19 mouse cellular contexts compared by ENCODE assay signal in the genomic region with DNA sequence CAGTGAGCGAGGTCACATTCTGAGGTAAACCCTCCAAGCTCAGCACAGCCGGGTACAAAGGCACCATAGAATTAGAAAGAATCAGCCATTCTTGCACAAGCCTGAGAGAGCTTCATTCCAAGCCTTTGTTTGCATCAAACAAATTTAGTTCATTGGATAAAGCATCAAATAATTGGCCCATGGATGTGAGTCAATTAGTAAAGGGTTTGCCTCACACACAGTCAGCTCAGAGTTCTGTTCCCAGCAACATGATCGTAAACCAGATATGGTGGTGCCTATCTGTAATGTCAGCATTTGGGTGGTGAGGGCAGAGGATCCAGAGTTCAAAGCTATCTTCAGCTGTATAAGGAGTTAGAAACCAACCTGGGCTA.
A peak's percentile ranks its signal among the peaks of the same experiment; 100 is the strongest.
DNase-seq lines count a peak whose midpoint lies in the region; ATAC-seq and TF ChIP-seq lines count a peak whose summit lies in the region.
"Had no signal": no experiment of that assay in that cellular context is flagged by ENCODE, and none has a peak within 500 bp of the region (broad histone marks: within the 10 kb centered on the region; RNA-seq: fewer than 3 reads in every experiment).

No protein-coding gene starts in this region.

- no peaks in the 10 kb centered on the region for H3K27me3 ChIP-seq in intestine, embryonic 14.5 days (replicated peaks; ENCODE audit: control insufficient read depth, insufficient read depth, low read length)
- no peaks in the 10 kb centered on the region for H3K27me3 ChIP-seq in intestine, postnatal 0 days (replicated peaks; ENCODE audit: control insufficient read depth, insufficient read depth, low read length)
- H3K27me3 ChIP-seq in lung, embryonic 14.5 days (ENCODE audit: insufficient read depth, low read length), result no peaks in the 10 kb centered on the region
- H3K27me3 ChIP-seq: CH12.LX; heart, embryonic 15.5 days; hindbrain, embryonic 13.5 days had no signal

- H3K36me3 ChIP-seq in intestine, embryonic 14.5 days (ENCODE audit: control insufficient read depth, insufficient read depth, low read length), result no peaks in the 10 kb centered on the region
- H3K36me3 ChIP-seq in intestine, postnatal 0 days (ENCODE audit: control insufficient read depth, insufficient read depth), result no peaks in the 10 kb centered on the region
- no peaks in the 10 kb centered on the region for H3K36me3 ChIP-seq in lung, embryonic 14.5 days (ENCODE audit: insufficient read depth)
- H3K36me3 ChIP-seq: embryonic facial prominence, embryonic 10.5 days; heart, embryonic 15.5 days; hindbrain, embryonic 13.5 days had no signal

- no peak for DNase-seq in intestine, embryonic 14.5 days (ENCODE audit: low spot score)
- DNase-seq in lung, embryonic 14.5 days, result peak; percentile 3
- no peak for DNase-seq in lung, postnatal 36 days
- DNase-seq in brain, embryonic 14.5 days (ENCODE audit: low read depth), result peak; percentile 56
- DNase-seq in kidney, postnatal 4 days, result no peak
- DNase-seq: adrenal gland, adult 2 months; adrenal gland, postnatal 25 days; cerebellum, adult 2 months; cerebellum, postnatal 10 days; forebrain, postnatal 0 days; gastrocnemius, postnatal 14 days; heart, adult 2 months; heart, postnatal 14 days had no signal

- no peaks in the 10 kb centered on the region for H3K9me3 ChIP-seq in intestine, embryonic 14.5 days (ENCODE audit: control insufficient read depth, low read length)
- H3K9me3 ChIP-seq in intestine, postnatal 0 days (ENCODE audit: control insufficient read depth), result no peaks in the 10 kb centered on the region
- no peaks in the 10 kb centered on the region for H3K9me3 ChIP-seq in lung, embryonic 14.5 days (ENCODE audit: low read depth, low read length)
- H3K9me3 ChIP-seq: embryonic facial prominence, embryonic 10.5 days; heart, embryonic 15.5 days; hindbrain, embryonic 13.5 days had no signal

- TF ChIP-seq POLR2A in brain, embryonic 14.5 days (IDR thresholded peaks at IDR 0.05; ENCODE audit: borderline replicate concordance, extremely low read depth, insufficient read depth, insufficient read length, poor library complexity, severe bottlenecking), result no peak

- no peak overlapping the region for H3K4me3 ChIP-seq in intestine, embryonic 14.5 days (ENCODE audit: low read depth, low read length)
- H3K4me3 ChIP-seq in intestine, postnatal 0 days (ENCODE audit: low read depth, low read length), result no peak overlapping the region
- H3K4me3 ChIP-seq in lung, embryonic 14.5 days (ENCODE audit: low read depth, low read length), result no peak overlapping the region
- H3K4me3 ChIP-seq: embryonic facial prominence, embryonic 10.5 days; heart, adult 2 months; heart, embryonic 15.5 days; hindbrain, embryonic 13.5 days had no signal

- WGBS in intestine, embryonic 14.5 days, result 53% methylated on average over 3 of the region's 3 CpGs
- WGBS in intestine, postnatal 0 days, result 37% methylated on average over 3 of the region's 3 CpGs
- 46% methylated on average over 3 of the region's 3 CpGs for WGBS in lung, embryonic 14.5 days

- no peak overlapping the region for H3K4me2 ChIP-seq in intestine, embryonic 14.5 days (ENCODE audit: low read length)
- no peak overlapping the region for H3K4me2 ChIP-seq in intestine, postnatal 0 days (replicated peaks; ENCODE audit: low read depth)
- H3K4me2 ChIP-seq in lung, embryonic 14.5 days, result no peak overlapping the region
- H3K4me2 ChIP-seq: heart, embryonic 11.5 days; heart, embryonic 15.5 days; hindbrain, embryonic 13.5 days had no signal

- no peak overlapping the region for H3K9ac ChIP-seq in intestine, embryonic 14.5 days (ENCODE audit: low read length)
- H3K9ac ChIP-seq in intestine, postnatal 0 days (ENCODE audit: low read depth, low read length), result no peak overlapping the region
- H3K9ac ChIP-seq in lung, embryonic 14.5 days, result no peak overlapping the region
- H3K9ac ChIP-seq: forebrain, postnatal 0 days; heart, embryonic 15.5 days; hindbrain, embryonic 13.5 days had no signal

- TF ChIP-seq CTCF in intestine, postnatal 0 days (IDR thresholded peaks at IDR 0.05; ENCODE audit: low read depth), result no peak
- no peak for TF ChIP-seq CTCF in lung, embryonic 14.5 days (IDR thresholded peaks at IDR 0.05; ENCODE audit: low read depth)
- TF ChIP-seq CTCF in brain, embryonic 14.5 days (IDR thresholded peaks at IDR 0.05; ENCODE audit: borderline replicate concordance, extremely low read depth, insufficient read depth, insufficient read length), result no peak

- ATAC-seq in intestine, embryonic 14.5 days (replicated peaks; ENCODE audit: low FRiP score, low TSS enrichment, low read depth), result peak; percentile 15; the same call in 1 of the 2 replicates
- ATAC-seq in intestine, postnatal 0 days, result no peak
- no peak for ATAC-seq in lung, embryonic 14.5 days (ENCODE audit: insufficient read depth)
- ATAC-seq: forebrain, postnatal 0 days had no signal

- H3K27ac ChIP-seq in intestine, embryonic 14.5 days (ENCODE audit: low read depth), result no peak overlapping the region
- H3K27ac ChIP-seq in intestine, postnatal 0 days (ENCODE audit: low read depth, low read length), result no peak overlapping the region
- no peak overlapping the region for H3K27ac ChIP-seq in lung, embryonic 14.5 days (ENCODE audit: low read depth)
- H3K27ac ChIP-seq: embryonic facial prominence, embryonic 10.5 days; heart, adult 2 months; heart, embryonic 15.5 days; hindbrain, embryonic 13.5 days had no signal

- no peaks in the 10 kb centered on the region for H3K4me1 ChIP-seq in intestine, embryonic 14.5 days (replicated peaks; ENCODE audit: control insufficient read depth, insufficient read depth, low read length)
- H3K4me1 ChIP-seq in intestine, postnatal 0 days (replicated peaks; ENCODE audit: control insufficient read depth, insufficient read depth, low read length), result no peaks in the 10 kb centered on the region
- peaks cover 10% of the 10 kb centered on the region; the same call in 1 of the 2 replicates for H3K4me1 ChIP-seq in lung, embryonic 14.5 days (ENCODE audit: insufficient read depth)
- H3K4me1 ChIP-seq: embryonic facial prominence, embryonic 10.5 days; heart, embryonic 15.5 days had no signal

Comparison
In these comparisons a context has a peak if more than half of its experiments do, and no peak if none do; other contexts are left out.
1. DNase-seq: peak in lung, embryonic 14.5 days (single experiment) and brain, embryonic 14.5 days (single experiment); none in intestine, embryonic 14.5 days (single experiment), lung, postnatal 36 days (single experiment) and kidney, postnatal 4 days (0 of 2).